Mouse (Mus musculus) small intestine, adult 2 months (tissue): ENCODE results near the gene Ttc23l. TPM values are rescaled to one million over a fixed set of nuclear protein-coding genes. Genes with fewer than 3 reads are reported as not detected.

ENCODE experiments used
- H3K27ac ChIP-seq: fragments of 200-500 bp; 2 replicates; pipeline ENCODE4 v1.5.1; 2012; ENCODE audit warnings: low read depth, low read length, control low read depth, inconsistent platforms; ENCODE audit not compliant: insufficient read depth
- H3K27me3 ChIP-seq: fragments of 200-500 bp; 2 replicates; pipeline ENCODE4 v1.6.1; 2012; ENCODE audit warnings: mild to moderate bottlenecking, moderate library complexity, low read length, inconsistent platforms; ENCODE audit not compliant: control insufficient read depth, insufficient read depth
- H3K36me3 ChIP-seq: fragments of 200-500 bp; 2 replicates; pipeline ENCODE4 v1.6.1; 2012; ENCODE audit warnings: mild to moderate bottlenecking, low read length, control low read depth, inconsistent platforms; ENCODE audit not compliant: control insufficient read depth, insufficient read depth
- H3K4me1 ChIP-seq: fragments of 200-500 bp; 2 replicates; pipeline ENCODE4 v1.6.1; 2012; ENCODE audit warnings: low read length, inconsistent platforms, mixed read lengths; ENCODE audit not compliant: control insufficient read depth, insufficient read depth, insufficient read length
- H3K4me3 ChIP-seq: fragments of 200-500 bp; 2 replicates; pipeline ENCODE4 v1.5.1; 2012; ENCODE audit warnings: low read depth, mild to moderate bottlenecking, control low read depth, inconsistent platforms, low read length, moderate library complexity
- CTCF ChIP-seq: fragments of 200-500 bp; IDR thresholded peaks from 2 replicates; pipeline ENCODE4 v1.5.1; 2012; ENCODE audit warnings: low read depth, mild to moderate bottlenecking, control low read depth, inconsistent platforms, low read length, moderate library complexity, mixed read lengths; ENCODE audit not compliant: insufficient replicate concordance, insufficient read length; ENCODE audit errors: extremely low read depth
- POLR2A ChIP-seq: fragments of 200-500 bp; IDR thresholded peaks from 2 replicates; pipeline ENCODE4 v1.6.1; 2012; ENCODE audit warnings: low read depth, mild to moderate bottlenecking, control low read depth, inconsistent platforms, low read length, moderate library complexity
- WGBS: fragments of 180-500 bp; shearing (Covaris S2); methylation state at CpG from one replicate; pipeline ENCODE4 v1.1.7; 2018; 5-methylcytosine and 5-hydroxymethylcytosine counted together
- polyA plus RNA-seq: library from polyadenylated mRNA; depleted of rRNA; stranded (reverse); fragments of >200 nt; gene quantifications from 2 replicates; pipeline ENCODE4 v1.2.3, GENCODE M21; 2012; rRNA removed

Ttc23l gene
- polyA plus RNA-seq, 1 experiment, result not detected

DNA sequence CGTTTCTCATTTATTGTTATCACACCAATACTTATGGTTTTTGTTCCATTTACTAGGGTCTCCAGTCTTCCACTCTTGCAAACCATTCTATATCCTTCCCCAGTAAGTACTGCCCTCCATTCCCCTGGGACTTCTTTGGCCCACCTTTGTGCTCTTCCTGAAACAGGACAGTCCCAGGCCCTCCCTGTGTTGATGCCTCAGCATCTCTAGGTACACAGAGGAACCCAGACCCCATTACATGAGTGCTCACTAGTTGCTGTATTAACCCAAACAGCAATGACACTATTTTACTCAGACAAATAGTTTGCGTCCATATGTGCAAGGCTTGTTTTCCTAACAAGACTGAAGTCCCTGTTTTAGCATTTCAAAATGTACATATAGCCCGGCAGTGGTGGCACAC, 89.7 kb downstream of the Ttc23l start:
- Histone ChIP-seq H3K27ac (no peak overlapping the region), H3K27me3 (no peaks in the 10 kb centered on the region), H3K4me1 (peaks cover 5% of the 10 kb centered on the region; the same call in 1 of the 2 replicates), H3K36me3 (no peaks in the 10 kb centered on the region), H3K4me3 (no peak overlapping the region)
- 66% methylated on average over 3 of the region's 3 CpGs for WGBS
- TF ChIP-seq CTCF, result no peak
- TF ChIP-seq POLR2A, result no peak

DNA sequence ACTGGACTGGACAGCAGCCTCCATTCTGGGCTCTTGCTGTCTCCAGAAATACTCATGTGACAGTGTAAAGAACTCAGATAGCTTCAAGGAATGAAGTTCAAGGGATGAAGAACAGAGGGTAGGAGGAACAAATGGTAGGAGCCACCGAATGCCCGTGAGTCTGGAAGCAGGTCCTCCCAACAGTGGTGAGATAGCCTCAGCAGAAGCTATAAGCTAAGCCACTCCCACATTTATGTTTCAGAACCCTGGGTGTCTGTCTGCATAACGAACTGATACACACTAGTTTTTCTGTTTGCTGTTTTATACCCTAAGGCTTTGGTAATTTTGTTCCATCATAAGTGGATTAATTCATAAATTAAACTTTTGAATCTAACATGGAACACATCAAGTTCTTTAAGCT, 93.8 kb downstream of the Ttc23l start:
- Histone ChIP-seq H3K27ac (no peak overlapping the region), H3K4me3 (no peak overlapping the region), H3K27me3 (no peaks in the 10 kb centered on the region), H3K36me3 (peaks cover 22% of the 10 kb centered on the region), H3K4me1 (peaks cover 3% of the 10 kb centered on the region; the same call in 1 of the 2 replicates)
- WGBS, result 89% methylated on average over 3 of the region's 3 CpGs
- no peak for TF ChIP-seq POLR2A
- TF ChIP-seq CTCF, result no peak

DNA sequence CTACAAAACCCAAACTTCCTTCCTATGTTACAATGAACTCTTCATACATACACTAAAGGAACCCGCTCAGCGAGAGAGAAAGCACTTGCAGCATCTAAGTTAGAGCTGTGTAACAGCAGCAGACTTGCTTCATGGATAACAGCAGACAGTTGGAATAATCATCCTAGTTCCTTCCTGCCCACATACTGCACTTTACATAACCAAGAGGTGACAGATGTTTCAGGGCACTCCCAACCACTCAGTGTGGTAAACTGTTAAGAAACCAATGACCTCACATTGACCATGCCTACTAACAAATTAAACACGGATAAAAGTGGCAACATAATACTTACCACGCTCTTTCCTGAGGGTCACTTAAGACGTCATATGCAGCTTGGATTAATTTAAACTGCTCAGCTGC, 94.9 kb downstream of the Ttc23l start:
- 86% methylated on average over 5 of the region's 5 CpGs for WGBS
- Histone ChIP-seq H3K36me3 (peaks cover 30% of the 10 kb centered on the region), H3K4me1 (no peaks in the 10 kb centered on the region), H3K27ac (no peak overlapping the region), H3K4me3 (no peak overlapping the region), H3K27me3 (no peaks in the 10 kb centered on the region)
- TF ChIP-seq POLR2A, result no peak
- no peak for TF ChIP-seq CTCF

DNA sequence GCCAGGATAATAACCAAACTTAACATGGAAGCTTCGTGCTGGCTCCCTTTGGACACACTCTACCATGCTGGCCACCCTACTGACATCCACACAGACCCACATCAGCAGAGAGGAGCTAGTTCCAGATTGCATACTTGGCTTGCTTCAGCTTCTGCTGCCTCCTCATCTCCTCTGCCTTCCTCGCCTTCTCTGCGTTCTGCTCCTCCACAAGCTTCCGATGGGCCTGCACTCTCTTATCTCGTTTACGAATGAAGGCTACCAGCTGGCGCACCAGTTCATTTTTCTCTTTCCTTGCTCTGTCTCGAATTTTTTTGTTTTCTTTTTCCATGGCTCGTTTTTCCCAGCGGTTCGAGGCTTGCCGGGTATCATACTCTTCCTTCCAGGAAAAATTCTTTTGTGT, 97.5 kb downstream of the Ttc23l start:
- 84% methylated on average over 12 of the region's 12 CpGs for WGBS
- H3K36me3 ChIP-seq, result peaks cover 35% of the 10 kb centered on the region
- H3K4me1 ChIP-seq, result no peaks in the 10 kb centered on the region
- TF ChIP-seq CTCF (no peak), POLR2A (no peak)
- no peak overlapping the region for H3K4me3 ChIP-seq
- H3K27me3 ChIP-seq, result no peaks in the 10 kb centered on the region
- no peak overlapping the region for H3K27ac ChIP-seq

Other genes with a start within 250 kb of the Ttc23l start
- gene Gm21973, start 233.3 kb downstream of the Ttc23l start, polyA plus RNA-seq, result not detected in 2 replicates
- gene Agxt2, start 200.1 kb downstream of the Ttc23l start, polyA plus RNA-seq, result 0.06 and 0.08 TPM in 2 replicates
- gene Dnajc21, start 88.2 kb downstream of the Ttc23l start, polyA plus RNA-seq, result 0.30 and 0.77 TPM in 2 replicates
- gene Brix1, start 72.7 kb downstream of the Ttc23l start, polyA plus RNA-seq, result 0.05 and 0.18 TPM in 2 replicates
- 1.5 and 2.7 TPM in 2 replicates for gene Rad1, start 72.7 kb downstream of the Ttc23l start, polyA plus RNA-seq
- 0.63 and 2.1 TPM in 2 replicates for gene Rai14, start 156.0 kb upstream of the Ttc23l start, polyA plus RNA-seq